Mouse (Mus musculus) frontal cortex, postnatal 25 days (tissue): ENCODE results near the gene Ghrh.

Source experiments
- DNase-seq, 2 experiments: peaks; one replicate each; pipeline ENCODE4 v3.0.0; 2022; ENCODE audit warnings: low spot score in 2 of 2

Gene Ghrh

DNA sequence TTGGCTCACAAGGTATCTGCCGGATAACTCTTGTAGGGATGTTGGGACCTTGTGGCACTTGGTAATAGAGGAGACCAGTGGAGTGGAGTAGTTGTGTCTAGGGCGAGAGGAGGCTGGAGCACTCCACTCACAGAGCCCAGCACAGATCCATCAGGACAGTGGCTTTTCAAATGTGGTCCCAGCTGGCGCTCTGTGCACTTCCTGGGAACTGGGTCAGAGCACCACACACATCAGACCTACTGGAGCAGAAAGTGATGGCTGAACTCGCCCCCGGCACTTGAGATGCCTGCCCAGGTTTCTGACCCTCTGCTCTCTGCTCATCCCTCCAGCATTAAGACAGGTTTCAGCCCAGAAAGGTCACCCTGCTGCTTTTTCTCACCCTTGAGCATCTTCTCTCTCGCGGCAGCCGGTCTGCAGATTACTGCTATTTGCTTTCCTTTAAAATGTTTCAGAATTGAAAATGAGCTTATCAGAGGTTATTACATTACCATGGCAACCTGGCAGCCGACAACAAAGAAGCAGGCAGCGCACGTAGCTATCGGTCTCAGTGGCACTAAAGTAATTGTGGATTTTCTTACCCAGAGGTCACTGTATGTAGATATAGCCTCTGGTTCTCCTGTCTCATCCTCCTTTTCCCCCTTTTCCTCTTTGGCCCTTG is 1.9 kb upstream of the Ghrh start:
- DNase-seq: no peak

DNA sequence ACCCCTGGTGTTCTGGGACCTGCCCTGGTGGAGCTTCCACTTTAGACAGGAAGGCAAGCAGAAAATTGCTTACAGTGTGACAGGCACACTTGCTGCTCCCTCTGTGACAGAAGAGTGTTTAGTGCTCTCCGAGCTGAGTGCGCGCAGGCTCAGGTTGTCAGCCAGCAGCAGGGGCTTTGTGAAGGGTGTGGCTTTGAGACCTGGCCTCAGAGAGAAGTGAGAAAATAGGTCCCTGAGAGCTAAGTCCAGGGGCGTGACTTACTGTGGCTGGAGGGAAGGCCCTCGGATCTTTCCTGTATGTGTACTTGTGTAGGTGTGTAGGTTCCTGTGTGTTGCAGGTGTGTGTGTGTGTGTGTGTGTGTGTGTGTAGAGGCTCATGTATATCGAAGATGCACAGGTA is 4.0 kb downstream of the Ghrh start:
- DNase-seq: no peak

DNA sequence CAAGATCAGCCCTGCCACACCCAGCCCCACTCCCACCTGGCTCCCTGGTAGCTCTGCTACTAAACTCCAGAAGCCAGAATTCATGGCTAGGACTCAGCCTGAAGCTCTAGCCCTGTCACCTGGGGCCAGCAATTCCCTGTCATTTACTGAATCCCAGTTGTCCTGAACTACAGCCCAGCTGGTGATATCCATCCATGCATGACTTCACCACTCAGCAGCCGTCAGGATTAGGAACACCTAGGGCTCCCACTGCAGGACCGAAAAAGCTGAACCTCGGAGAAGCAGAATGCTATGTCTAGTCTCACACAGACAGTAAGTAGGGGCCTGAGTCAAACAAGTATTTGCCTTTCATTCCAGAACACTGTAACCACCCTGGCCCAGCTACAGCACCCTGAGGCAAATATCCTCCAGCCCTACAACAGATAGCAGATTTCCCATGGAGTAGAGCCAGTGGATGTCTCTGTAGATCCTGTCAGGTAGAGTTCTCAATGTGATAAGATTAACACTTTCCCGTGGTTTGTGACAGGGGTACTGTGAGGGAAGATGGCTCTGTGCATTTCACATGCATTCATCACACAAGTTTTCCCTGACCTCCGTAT is 4.9 kb downstream of the Ghrh start:
- DNase-seq: no peak

DNA sequence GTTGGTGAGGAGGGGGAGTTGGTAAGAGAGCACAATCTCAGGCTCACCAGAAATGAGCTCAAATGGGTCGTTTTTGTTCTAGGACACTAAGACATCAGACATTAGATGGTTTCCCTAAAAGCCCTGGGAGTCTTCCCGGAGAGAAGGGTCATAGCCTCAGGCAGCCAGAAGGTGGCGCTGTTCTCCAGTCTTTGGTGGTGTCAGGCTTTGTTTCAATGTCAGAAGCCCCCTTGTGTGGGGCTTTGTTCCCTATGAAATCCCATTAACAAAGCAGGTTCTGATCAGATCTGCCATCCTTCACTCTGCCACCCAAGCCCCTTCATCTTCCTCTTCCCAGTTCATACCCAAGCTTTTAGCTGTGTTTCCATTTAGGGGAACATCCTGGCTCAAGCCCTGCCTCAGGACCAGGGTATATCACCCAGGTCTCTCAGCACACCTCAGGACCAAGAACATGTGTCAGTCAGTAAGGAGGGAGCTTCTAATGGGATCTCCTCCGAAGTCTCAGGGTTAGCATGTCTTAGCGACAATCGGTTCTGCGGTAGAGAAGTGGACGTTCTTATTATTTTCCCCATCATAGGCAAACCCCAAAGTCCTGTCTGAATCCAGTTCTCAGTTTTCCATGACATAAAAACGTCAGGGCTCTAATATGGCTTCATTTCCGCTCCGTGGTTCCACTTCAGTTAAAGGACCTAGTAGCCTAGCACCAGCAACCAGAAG is 5.6 kb downstream of the Ghrh start:
- peak; percentile 61 to 69 for DNase-seq

DNA sequence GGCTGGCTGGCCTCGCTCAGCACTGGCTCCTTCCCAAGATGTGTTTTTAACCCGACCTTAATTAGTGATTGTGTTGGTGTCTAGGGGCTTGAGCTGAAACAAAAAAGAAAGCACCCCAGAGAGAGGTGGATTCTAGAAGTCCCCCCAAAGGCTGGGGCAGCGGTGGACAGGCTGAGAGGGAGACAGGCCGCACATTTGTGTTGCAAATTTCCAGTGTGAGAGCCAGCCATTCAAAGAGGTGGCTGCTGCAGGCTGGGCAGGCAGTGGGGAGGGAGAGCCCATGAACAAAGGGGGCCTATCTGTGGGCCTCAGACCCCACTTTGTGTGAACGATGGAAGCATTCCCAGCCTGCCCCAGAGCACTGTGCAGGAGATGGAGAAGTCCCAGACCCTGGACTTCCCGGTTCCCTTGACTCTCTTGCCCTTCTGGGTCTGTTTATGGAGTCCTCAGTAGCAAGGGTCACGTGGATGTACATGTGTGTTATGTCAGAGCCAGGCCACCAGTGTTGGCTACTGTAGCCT is 7.0 kb downstream of the Ghrh start:
- DNase-seq: peak; percentile 28 to 29

DNA sequence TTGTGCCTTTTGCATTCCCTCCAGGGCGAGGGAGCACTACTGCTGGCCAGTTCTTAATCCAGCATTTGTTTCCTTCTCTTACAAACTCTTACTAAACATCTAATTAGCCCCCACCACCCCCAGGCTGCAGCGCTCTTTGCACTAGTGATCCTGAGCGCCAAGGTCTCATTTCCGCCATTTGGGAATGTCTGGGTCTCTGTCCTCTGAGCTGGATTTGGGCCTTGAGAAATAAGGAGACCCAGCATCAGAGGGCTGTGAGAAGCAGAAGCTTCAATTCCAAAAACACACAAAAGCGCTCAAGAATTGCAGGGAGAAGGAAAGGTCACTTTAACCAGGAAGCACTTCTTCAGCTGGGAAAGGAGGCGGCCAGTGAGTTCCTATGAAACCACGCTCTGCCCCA is 7.8 kb downstream of the Ghrh start:
- DNase-seq: no peak

- peak; percentile 51 to 61 for DNase-seq
Observed at GRCm38 (mm10) chr2:157338663-157339062, 8.6 kb downstream of the Ghrh start.

DNA sequence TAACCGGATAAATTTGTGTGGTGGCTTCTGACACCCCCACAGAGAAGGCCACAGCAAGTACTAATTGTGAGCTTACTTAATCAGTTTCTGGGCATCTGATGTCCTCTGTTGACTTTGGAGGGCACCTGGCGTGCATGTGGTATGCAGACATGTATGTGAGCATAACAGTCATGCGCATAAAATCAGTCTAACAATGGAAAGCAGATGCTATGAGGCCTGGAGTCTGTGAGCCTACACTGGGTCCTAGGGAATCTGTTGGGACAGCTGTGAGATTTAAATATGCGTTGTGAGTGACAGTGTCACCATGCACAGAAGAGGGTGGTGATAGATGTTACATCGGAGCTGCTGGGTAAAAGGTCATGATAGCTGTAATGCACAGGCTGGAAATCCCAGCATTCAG is 15.2 kb downstream of the Ghrh start:
- no peak for DNase-seq

DNA sequence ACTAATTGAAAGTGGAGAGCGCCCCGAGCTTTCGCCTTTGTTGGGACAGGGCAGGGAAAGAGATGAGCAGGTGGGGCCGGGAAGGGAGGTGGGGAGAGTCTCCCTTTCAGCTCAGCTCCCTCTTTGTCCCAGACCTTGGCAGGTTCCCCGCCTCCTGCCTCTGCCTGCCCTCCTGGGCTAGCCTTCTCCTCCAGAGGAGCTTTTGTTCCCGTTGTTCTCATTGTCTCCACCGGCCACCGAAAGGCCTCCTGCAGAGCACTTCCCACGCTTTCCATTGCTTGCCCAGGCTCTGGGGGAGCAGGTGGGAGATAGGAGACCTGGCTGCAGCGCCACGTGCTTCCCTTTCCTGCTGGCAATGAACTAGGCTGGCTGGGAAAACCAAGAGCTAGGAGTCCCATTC is 18.7 kb downstream of the Ghrh start:
- DNase-seq: no peak

- no peak for DNase-seq
Observed at GRCm38 (mm10) chr2:157328106-157328505, 19.2 kb downstream of the Ghrh start.

DNA sequence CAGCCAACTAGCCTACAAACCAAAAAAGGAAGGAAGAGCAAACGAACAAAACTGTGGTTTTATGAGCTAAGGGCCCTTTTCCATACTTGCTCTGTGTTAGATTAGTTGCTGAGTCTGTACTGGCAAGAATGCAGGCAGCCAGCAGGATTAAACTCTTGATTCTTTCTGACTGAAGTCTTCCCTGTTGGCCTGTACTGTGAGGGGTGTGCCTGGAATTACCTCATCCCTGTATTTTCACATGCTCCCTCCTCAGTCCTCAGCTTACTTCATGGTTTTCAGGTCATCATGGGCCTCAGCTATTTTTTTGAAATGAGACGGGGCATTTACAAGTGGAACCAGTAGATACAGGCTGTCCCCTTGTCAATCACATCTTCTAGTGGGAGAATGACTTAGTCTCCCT is 22.1 kb downstream of the Ghrh start:
- DNase-seq: no peak

DNA sequence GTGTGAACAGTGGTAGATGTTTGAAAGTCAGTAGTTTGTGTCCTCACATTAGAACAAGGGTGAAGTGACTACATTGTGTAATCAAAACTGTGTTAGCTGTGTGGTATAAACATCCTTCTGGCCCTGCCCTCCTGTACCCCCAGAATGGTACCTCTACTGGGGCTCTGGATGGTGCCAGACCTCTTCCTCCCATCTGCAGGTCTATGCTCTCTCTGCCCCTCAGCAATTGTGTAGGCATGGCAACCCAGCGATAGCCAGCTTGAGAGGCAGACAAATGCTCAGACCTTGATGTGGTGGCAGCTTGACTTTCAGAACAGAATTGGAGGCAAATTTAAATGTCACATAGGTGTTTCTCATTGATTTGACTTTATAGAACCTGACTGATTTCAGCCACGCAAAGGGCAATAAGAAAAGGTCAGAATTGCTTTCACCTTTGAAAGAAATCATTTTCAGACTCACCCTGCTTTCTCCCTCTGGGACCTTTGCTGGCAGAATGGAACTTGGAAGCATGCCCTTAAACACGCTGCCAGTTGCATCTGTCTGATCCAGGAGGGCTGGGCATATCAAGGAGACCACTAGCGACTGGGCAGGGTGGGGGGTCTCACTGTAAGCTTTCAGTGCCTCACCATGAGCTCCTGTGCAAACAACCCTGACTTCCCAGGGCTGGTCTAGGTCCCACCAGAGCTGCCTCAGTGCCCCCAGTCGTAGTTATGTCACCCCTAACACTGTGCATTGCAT is 25.1 kb downstream of the Ghrh start:
- no peak for DNase-seq

DNA sequence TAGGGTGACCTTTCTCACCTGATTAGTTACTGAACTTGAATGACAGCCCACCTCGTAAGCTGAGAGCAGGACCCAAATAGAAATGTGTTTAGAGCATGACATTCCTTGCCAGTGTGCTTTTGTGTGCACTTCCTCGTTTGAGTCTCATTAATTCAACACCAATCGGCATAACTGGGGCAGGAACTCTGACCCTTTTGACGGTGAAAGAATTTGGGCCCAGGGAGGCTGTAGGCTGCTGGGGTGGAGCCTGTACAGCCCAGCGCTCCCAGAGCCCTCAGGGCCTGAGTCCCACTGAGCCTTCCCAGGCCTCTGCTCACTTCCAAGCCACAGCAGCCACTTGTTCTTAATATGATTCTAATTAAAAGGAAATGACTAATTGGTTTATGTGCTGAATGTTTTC is 26.4 kb downstream of the Ghrh start:
- no peak for DNase-seq

DNA sequence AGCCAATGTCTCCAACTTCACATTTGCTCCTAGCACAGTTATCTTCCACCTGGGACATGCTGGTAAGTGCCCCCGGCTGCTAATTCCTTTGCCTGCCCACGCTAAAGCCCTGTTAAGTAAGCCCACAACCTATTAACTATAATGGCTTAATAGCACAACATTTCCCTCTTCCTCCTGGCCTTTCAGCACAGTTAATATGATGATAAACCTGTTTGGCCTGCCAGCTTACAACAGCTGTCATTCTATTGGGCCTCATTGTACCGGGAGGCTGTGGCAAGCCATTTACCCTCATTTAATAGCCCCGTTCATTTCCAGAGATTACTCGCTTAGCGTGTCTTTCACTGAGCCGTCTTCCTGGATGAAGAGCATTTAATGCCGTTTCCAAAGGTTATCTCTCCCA is 27.2 kb downstream of the Ghrh start:
- DNase-seq: no peak

- no peak for DNase-seq
Observed at GRCm38 (mm10) chr2:157317220-157317619, 30.1 kb downstream of the Ghrh start.

DNA sequence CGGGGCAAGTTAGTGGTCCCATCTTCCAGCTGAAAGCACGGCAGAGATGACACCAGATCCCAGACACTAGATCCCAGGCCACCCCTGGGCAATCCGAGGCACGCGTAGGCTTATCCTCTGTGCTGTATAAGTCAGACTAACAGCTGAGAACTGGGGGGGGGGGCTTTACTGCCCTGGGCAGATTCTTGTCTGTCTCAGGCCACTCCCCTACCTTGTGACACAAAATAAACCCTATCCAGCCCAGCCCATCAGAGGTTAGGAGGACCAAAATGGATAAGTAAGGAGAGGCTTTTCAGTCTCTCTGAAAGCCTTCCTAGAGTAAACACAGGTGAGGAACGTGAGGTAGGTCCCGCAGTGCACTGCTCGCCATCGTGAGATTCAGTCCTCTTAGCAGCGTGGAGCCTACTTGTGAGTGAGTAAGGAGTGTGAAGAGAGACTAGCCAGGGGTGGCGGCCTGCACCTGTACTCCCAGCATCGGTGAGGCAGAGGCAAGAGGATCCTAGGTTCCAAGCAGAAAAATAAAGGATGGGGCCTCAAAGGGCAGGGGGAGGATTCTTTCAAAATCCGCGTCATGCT is 30.9 kb downstream of the Ghrh start:
- DNase-seq: no peak

- no peak for DNase-seq
Observed at GRCm38 (mm10) chr2:157315486-157315885, 31.8 kb downstream of the Ghrh start.

DNA sequence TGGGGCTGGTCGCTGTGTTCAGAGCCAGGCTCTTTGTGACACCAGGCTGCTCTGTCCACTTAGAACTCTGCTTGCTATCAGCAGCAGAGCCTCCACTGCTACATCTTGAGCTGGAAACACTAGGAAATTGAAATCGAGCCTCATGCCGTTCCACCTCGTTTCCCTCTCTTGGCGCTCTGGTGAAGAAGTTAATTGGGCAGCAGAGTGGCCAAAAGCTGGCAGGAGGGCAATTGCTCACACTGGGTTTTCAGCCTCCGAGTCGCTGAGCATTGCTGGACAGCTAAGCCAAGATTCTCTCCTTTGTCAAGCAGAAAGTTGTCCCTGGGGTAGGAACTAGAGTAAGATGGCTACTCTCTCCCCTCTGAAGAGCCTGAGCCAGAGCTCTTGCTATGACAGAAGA is 33.0 kb downstream of the Ghrh start:
- no peak for DNase-seq

DNA sequence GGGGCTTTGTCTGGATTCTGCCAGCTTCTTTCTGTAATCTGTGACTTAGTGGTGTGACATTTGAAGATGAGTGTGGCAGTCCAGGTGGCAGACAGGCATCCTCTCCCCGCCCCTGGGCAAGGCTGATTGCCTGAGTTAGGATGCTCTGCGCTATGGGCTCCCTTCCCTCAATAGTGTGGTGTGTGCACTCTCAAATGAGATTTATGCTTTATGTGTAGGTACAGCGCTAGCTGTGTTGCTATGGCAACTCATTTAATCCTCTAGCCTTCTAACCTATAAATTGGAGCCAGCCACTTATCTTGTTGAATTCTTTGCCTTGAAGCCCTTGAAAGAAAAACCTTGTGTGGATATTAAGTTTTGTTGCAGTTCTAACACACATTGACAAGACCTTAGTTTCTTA is 33.6 kb downstream of the Ghrh start:
- no peak for DNase-seq

GRCm38 (mm10) chr2:157310963-157311637 is 36.2 kb downstream of the Ghrh start:
- DNase-seq: no peak

GRCm38 (mm10) chr2:157309611-157310010 is 37.7 kb downstream of the Ghrh start:
- DNase-seq: no peak
